Mouse (Mus musculus): Measurements from ENCODE around the gene Sp2. TPM values are rescaled to one million over a fixed set of nuclear protein-coding genes. Genes with fewer than 3 reads are reported as not detected.
A peak's percentile ranks its signal among the peaks of the same experiment; 100 is the strongest.

Gene Sp2
- polyA plus RNA-seq, 2 experiments, result 7.7 to 13.7 TPM

DNA sequence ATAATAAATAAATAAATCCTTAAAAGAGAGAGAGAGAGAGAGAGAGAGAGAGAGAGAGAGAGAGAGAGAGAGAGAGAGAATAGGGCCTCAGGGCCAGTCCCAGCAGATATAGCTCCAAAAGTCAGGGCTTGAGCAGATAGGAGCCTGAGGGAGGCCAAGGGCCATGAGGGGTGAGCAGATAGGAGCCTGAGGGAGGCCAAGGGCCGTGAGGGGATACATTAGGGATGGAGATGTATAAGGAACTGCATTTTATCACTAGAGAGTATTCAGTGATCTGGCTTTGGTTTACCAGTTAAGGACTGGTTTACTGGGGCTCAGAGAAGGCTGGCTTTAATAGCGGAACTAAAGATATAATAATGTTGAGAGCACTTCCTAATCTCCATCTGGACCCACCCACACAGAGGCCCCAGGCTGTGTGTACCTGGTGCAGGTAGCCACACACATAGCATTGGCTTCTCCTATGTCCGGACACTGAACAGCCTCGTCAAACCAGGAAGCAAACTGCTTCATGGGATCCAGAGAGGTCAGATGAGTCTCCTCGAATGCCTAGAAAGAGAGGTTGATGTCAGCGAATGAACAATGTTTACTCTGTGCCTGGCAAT is 40.7 kb downstream of the Sp2 start:
- DNase-seq (ENCODE audit: low read depth in 3 of 3, low spot score in 3 of 3) (peak; percentile 83 to 88 (median 86)), ATAC-seq (ENCODE audit: insufficient read depth) (peak; percentile 64)
- TF ChIP-seq EP300 (IDR thresholded peaks at IDR 0.05; ENCODE audit: low read depth) (peak; percentile 93), CTCF (IDR thresholded peaks at IDR 0.05; ENCODE audit: low read depth) (no peak)
- no peaks in the 10 kb centered on the region for H3K9me3 ChIP-seq (ENCODE audit: control insufficient read depth, low read length)
- H3K4me1 ChIP-seq (replicated peaks; ENCODE audit: control insufficient read depth in 2 of 2, insufficient read depth in 2 of 2, low read length in 1 of 2), result peaks cover 55 to 59% of the 10 kb centered on the region in 2 experiments
- WGBS (ENCODE audit: insufficient replicate concordance), result 27% methylated on average over 6 of the region's 6 CpGs
- peak overlapping the region; percentile 70 for H3K4me2 ChIP-seq (ENCODE audit: low read depth)
- peak overlapping the region; percentile 100 for H3K27ac ChIP-seq
- peak overlapping the region; percentile 99 for H3K9ac ChIP-seq (replicated peaks)
- peak overlapping the region; percentile 71 to 95 for H3K4me3 ChIP-seq (ENCODE audit: insufficient read depth in 1 of 2, low read depth in 2 of 2, low read length in 2 of 2)
- peaks cover 60% of the 10 kb centered on the region for H3K36me3 ChIP-seq (replicated peaks; ENCODE audit: control insufficient read depth, insufficient read depth, low read depth)
- H3K27me3 ChIP-seq (ENCODE audit: control insufficient read depth, insufficient read depth, low read length), result no peaks in the 10 kb centered on the region

DNA sequence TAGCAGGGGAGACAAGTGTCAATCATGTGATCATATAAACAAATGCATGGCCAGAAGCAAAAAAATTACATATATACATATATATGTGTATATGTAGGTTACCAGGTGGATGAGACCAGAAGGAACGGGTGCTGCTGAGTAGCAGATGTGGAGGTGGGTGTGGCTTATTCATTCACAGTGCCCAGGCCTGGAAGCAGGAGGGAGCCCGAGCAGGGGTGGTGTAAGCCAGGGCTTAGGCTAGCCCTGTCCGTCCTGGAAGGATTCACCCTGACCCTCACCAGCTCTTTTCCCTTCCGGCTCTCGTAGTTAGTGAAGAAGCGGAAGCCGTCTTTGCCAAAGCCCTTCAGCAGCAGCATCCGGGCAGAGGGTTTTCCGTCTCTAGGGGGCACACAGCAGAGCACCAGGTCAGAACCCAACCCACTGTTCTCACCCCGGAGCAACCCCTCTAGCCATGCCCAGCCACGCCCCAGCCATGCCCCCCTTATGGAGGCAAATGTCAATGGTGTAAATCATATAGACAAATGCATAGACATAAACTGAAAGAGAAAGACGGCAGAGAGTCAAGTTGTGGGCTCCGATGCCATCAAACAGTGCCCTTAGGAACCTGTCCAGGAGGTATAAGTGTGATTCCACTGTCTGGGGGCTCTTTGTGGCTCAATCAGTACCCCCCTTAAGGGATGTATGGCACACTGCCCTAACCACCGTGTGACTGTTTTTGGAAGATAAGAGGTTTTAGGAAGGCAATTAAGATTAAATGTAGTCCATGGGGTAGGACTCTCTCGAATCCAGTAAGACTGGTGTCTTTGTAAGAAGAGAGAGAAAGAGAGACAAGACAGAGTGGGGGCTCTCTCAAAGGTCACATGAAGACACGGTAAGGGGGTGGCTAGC is 41.9 kb downstream of the Sp2 start:
- Histone ChIP-seq H3K36me3 (replicated peaks; ENCODE audit: control insufficient read depth, insufficient read depth, low read depth) (peaks cover 66% of the 10 kb centered on the region), H3K4me1 (replicated peaks; ENCODE audit: control insufficient read depth in 2 of 2, insufficient read depth in 2 of 2, low read length in 1 of 2) (peaks cover 51 to 60% of the 10 kb centered on the region in 2 experiments), H3K9ac (replicated peaks) (peak overlapping the region; percentile 99), H3K4me3 (ENCODE audit: insufficient read depth in 1 of 2, low read depth in 2 of 2, low read length in 2 of 2) (peak overlapping the region; percentile 85 to 95), H3K27ac (peak overlapping the region; percentile 100), H3K27me3 (ENCODE audit: control insufficient read depth, insufficient read depth, low read length) (no peaks in the 10 kb centered on the region), H3K9me3 (ENCODE audit: control insufficient read depth, low read length) (no peaks in the 10 kb centered on the region), H3K4me2 (ENCODE audit: low read depth) (peak overlapping the region; percentile 70)
- TF ChIP-seq CTCF (IDR thresholded peaks at IDR 0.05; ENCODE audit: low read depth) (peak; percentile 16; the same call in 1 of the 2 replicates), EP300 (IDR thresholded peaks at IDR 0.05; ENCODE audit: low read depth) (peak; percentile 84)
- DNase-seq (ENCODE audit: low read depth in 3 of 3, low spot score in 3 of 3) (peak; percentile 78), ATAC-seq (ENCODE audit: insufficient read depth) (peak; percentile 14)
- 43% methylated on average over 16 of the region's 16 CpGs for WGBS (ENCODE audit: insufficient replicate concordance)

DNA sequence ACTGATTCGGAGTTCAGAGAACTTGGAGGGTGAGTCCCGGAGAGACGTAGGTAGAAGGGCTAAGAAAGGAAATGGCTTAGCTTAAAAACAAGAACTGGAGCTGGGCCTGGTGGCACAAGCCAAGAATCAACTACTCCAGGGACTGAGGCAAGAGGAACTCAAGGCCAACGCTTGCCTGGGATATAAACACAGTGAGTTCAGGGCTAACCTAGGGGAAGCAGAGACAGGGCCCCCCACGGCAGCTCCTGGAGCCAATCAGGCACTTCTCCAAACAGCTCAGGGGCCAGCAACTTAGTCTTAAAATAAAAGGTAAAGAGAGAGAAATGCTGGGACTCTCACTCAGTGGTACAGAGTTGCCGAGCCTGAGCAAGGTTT is 44.3 kb downstream of the Sp2 start:
- peak overlapping the region; percentile 70 for H3K4me2 ChIP-seq (ENCODE audit: low read depth)
- H3K27me3 ChIP-seq (ENCODE audit: control insufficient read depth, insufficient read depth, low read length), result no peaks in the 10 kb centered on the region
- H3K4me3 ChIP-seq (ENCODE audit: insufficient read depth in 1 of 2, low read depth in 2 of 2, low read length in 2 of 2), result peak overlapping the region in 1 of 2 experiments; percentile 95; a peak in 2 of 4 replicates
- no peaks in the 10 kb centered on the region for H3K9me3 ChIP-seq (ENCODE audit: control insufficient read depth, low read length)
- WGBS (ENCODE audit: insufficient replicate concordance), result 81% methylated on average over 6 of the region's 6 CpGs
- H3K4me1 ChIP-seq (replicated peaks; ENCODE audit: control insufficient read depth in 2 of 2, insufficient read depth in 2 of 2, low read length in 1 of 2), result peaks cover 56 to 76% of the 10 kb centered on the region in 2 experiments
- no peak for DNase-seq (ENCODE audit: low read depth in 3 of 3, low spot score in 3 of 3)
- H3K9ac ChIP-seq (replicated peaks), result peak overlapping the region; percentile 99
- no peak for ATAC-seq (ENCODE audit: insufficient read depth)
- TF ChIP-seq EP300 (IDR thresholded peaks at IDR 0.05; ENCODE audit: low read depth) (no peak), CTCF (IDR thresholded peaks at IDR 0.05; ENCODE audit: low read depth) (no peak)
- peak overlapping the region; percentile 100 for H3K27ac ChIP-seq
- peaks cover 65% of the 10 kb centered on the region for H3K36me3 ChIP-seq (replicated peaks; ENCODE audit: control insufficient read depth, insufficient read depth, low read depth)

DNA sequence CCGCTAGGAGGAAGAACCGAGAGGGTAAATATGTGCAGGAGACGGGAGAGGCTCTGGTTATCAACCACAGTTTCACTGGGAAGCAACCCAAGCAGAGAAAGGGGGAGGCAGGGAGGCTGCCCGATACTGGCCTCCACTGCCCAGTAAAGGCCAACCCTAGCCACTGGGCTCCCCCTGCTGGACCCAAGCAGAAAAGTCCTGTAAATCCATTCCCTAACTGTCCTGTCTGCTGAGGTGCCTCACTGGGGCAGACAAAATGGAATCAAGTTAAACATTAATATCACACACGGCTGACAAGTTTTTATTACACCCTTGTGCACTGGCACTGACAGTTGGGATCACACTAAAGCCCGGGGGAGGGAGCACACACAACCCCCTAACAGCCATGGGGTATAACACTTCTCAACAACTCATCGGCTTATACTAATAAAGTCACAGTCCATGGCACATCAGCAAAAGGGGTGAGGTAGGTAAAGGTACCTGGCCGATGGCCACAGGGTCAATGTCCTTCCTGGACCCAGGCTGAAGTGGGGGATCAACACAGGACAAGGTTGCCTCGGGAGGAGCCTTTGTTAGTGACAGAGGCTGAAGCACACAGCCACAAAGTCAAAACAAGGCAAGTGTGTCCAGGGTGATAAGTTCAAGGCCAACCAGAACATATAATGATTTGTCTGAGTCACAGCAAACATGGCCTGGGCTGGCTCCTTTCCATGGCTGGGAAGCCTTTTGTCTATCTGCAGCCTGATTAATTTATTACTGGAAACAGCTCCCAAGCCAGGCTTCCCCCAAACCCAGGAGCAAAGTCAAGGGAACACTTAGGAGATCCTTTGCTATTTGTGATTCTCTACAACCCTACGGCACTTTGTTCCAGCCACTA is 45.0 kb downstream of the Sp2 start:
- ATAC-seq (ENCODE audit: insufficient read depth), result peak; percentile 16; the same call in 1 of the 2 replicates
- Histone ChIP-seq H3K9me3 (ENCODE audit: control insufficient read depth, low read length) (no peaks in the 10 kb centered on the region), H3K27me3 (ENCODE audit: control insufficient read depth, insufficient read depth, low read length) (no peaks in the 10 kb centered on the region), H3K9ac (replicated peaks) (peak overlapping the region; percentile 99), H3K27ac (peak overlapping the region; percentile 100), H3K4me1 (replicated peaks; ENCODE audit: control insufficient read depth in 2 of 2, insufficient read depth in 2 of 2, low read length in 1 of 2) (peaks cover 62 to 79% of the 10 kb centered on the region in 2 experiments), H3K4me3 (ENCODE audit: insufficient read depth in 1 of 2, low read depth in 2 of 2, low read length in 2 of 2) (peak overlapping the region; percentile 2 to 95; a peak in 3 of 4 replicates), H3K36me3 (replicated peaks; ENCODE audit: control insufficient read depth, insufficient read depth, low read depth) (peaks cover 65% of the 10 kb centered on the region), H3K4me2 (ENCODE audit: low read depth) (peak overlapping the region; percentile 70)
- peak; percentile 94 for TF ChIP-seq CTCF (IDR thresholded peaks at IDR 0.05; ENCODE audit: low read depth)
- TF ChIP-seq EP300 (IDR thresholded peaks at IDR 0.05; ENCODE audit: low read depth), result peak; percentile 35; the same call in 1 of the 2 replicates
- no peak for DNase-seq (ENCODE audit: low read depth in 3 of 3, low spot score in 3 of 3)
- 49% methylated on average over 10 of the region's 10 CpGs for WGBS (ENCODE audit: insufficient replicate concordance)

Data from liver, embryonic 14.5 days (tissue).